Mouse (Mus musculus) lung, postnatal 0 days (tissue): ENCODE measurements at regions not wholly inside any gene's neighbourhood (a gene's known extent, or its start where the extent isn't known, plus 50 kb on each side); places are given as distances from the start of the nearest gene placed in this dataset.

Experiments
- CTCF ChIP-seq: IDR thresholded peaks from 2 replicates; pipeline ENCODE4 v1.5.1; 2016; ENCODE audit warnings: antibody characterized with exemption, mild to moderate bottlenecking
- EP300 ChIP-seq: IDR thresholded peaks from 2 replicates; pipeline ENCODE4 v1.6.1; 2016; ENCODE audit warnings: antibody characterized with exemption, mild to moderate bottlenecking, control low read depth

GRCm38 (mm10) chr8:89358411-89358810 lies 314.4 kb upstream of the Sall1 start:
- TF ChIP-seq CTCF (no peak), EP300 (no peak)
